Mouse (Mus musculus) embryonic facial prominence, embryonic 11.5 days (tissue): ENCODE measurements around the gene D630045J12Rik. TPM values are rescaled to one million over a fixed set of nuclear protein-coding genes. Genes with fewer than 3 reads are reported as not detected.

ENCODE experiments used
- ATAC-seq: fragments of 200-750 bp; cut with Nextera tagmentation; replicated peaks from 2 replicates; pipeline ENCODE4 v1.8.0; 2017; ENCODE audit warnings: low read depth; ENCODE audit not compliant: insufficient number of reproducible peaks, low FRiP score, low TSS enrichment
- DNase-seq: peaks from one replicate; pipeline ENCODE4 v3.0.0-alpha.2; 2015; ENCODE audit warnings: low spot score
- H3K27ac ChIP-seq: fragments of 300-500 bp; sonication (generic); replicated peaks from 2 replicates; pipeline ENCODE4 v1.5.1; 2014; ENCODE audit warnings: mild to moderate bottlenecking, low read depth, low read length, control low read depth
- H3K27me3 ChIP-seq: fragments of 300-500 bp; sonication (generic); 2 replicates; pipeline ENCODE4 v1.6.1; 2014; ENCODE audit warnings: mild to moderate bottlenecking, low read length, moderate library complexity, mixed read lengths; ENCODE audit not compliant: control insufficient read depth, insufficient read depth
- H3K36me3 ChIP-seq: fragments of 300-500 bp; sonication (generic); replicated peaks from 2 replicates; pipeline ENCODE4 v1.6.1; 2014; ENCODE audit warnings: low read depth, mild to moderate bottlenecking, low read length, moderate library complexity, mixed read lengths; ENCODE audit not compliant: control insufficient read depth, insufficient read depth
- H3K4me1 ChIP-seq: fragments of 300-500 bp; sonication (generic); 2 replicates; pipeline ENCODE4 v1.6.1; 2014; ENCODE audit warnings: low read length, mixed read lengths; ENCODE audit not compliant: control insufficient read depth, insufficient read depth
- H3K4me2 ChIP-seq: fragments of 300-500 bp; sonication (generic); 2 replicates; pipeline ENCODE4 v1.6.1; 2014; ENCODE audit warnings: low read depth, mild to moderate bottlenecking, control low read depth, low read length, moderate library complexity
- H3K4me3 ChIP-seq: fragments of 300-500 bp; sonication (generic); 2 replicates; pipeline ENCODE4 v1.5.1; 2014; ENCODE audit warnings: low read depth, low read length, control low read depth
- H3K9ac ChIP-seq: fragments of 300-500 bp; sonication (generic); replicated peaks from 2 replicates; pipeline ENCODE4 v1.6.1; 2014; ENCODE audit warnings: mild to moderate bottlenecking, control low read depth, low read length
- H3K9me3 ChIP-seq: fragments of 300-500 bp; sonication (generic); replicated peaks from 2 replicates; pipeline ENCODE4 v1.6.1; 2016; ENCODE audit warnings: mild to moderate bottlenecking, low read length, inconsistent platforms, mixed read lengths; ENCODE audit not compliant: control insufficient read depth
- WGBS: fragments of 180-500 bp; shearing (Covaris S2); extraction: QIAGEN DNeasy Blood & Tissue Kit; methylation state at CpG from one replicate; pipeline ENCODE4 v1.1.7; 2014; 5-methylcytosine and 5-hydroxymethylcytosine counted together
- polyA plus RNA-seq: library from polyadenylated mRNA; unstranded; fragments of >200 nt; fragmentation: Nextera tagmentation; extraction: Ambion mirVana; gene quantifications from 2 replicates; pipeline ENCODE4 v1.2.1, GENCODE M21; 2014

Gene D630045J12Rik
- polyA plus RNA-seq, 1 experiment from 2014 or later = 8.8 TPM

DNA sequence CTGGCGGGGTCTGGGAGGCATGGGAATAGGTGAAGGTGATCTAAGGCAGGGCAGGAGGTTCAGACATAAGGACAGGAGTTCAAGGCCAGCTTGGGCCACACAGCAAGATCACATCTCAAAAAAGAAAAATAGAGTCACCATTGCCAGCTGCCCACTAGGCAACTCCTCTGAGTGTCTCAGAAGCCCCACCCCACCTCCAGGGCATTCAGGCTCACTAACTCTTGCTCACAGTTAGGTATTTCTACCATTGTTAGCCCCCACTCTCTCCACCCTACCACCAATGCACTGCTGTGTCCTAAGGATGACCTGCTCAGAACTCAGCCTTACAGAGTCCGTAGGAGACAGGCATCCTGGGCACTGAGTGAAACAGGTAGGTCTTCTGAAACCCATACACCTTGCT is 46.2 kb downstream of the D630045J12Rik start:
- H3K9me3 ChIP-seq = 0 out of 2 replicates have a peak, but pooled peaks cover under 1% of the 10 kb centered on the region
- DNase-seq = no peak
- no peak overlapping the region for H3K4me3 ChIP-seq
- H3K4me1 ChIP-seq = peaks cover 7% of the 10 kb centered on the region
- ATAC-seq = no peak
- 0 out of 2 replicates have a peak overlapping the region, but pooled peaks have one; percentile 9 for H3K9ac ChIP-seq
- H3K36me3 ChIP-seq = no peaks in the 10 kb centered on the region
- WGBS = 48% methylated on average over 2 of the region's 2 CpGs
- H3K4me2 ChIP-seq = no peak overlapping the region
- peak overlapping the region; percentile 56; the same call in 1 of the 2 replicates for H3K27ac ChIP-seq
- H3K27me3 ChIP-seq = no peaks in the 10 kb centered on the region

DNA sequence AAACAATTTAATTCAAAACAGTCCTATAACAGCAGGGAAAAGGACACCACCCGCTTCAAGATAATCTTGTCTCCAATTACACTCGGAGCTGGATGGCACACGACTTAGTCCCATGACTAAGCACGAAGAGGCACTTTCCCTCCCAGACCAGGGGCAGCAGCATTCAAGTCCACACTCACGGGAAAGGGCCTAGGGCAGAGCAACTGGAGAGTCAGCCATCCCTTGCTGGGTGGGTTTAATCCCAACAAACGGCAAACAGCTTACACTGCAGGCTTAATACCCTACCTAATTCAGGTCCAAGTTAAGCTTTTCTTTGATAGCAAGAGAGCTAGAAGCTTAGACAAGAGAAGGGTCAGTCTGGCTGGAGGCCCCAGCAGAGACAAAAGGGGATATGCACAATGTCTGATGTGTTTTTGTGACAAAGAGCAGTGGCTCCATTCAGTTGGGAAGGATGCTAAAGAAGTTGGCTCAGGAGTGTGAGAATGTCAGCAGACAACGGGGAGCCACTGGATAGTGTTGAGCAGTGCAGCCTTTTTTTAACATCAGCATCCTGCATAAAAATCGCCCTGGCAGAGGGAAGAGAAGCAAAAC is 46.8 kb downstream of the D630045J12Rik start:
- ATAC-seq = no peak; the same call in 1 of the 2 replicates
- Histone ChIP-seq H3K4me1 (peaks cover 7% of the 10 kb centered on the region), H3K4me2 (no peak overlapping the region), H3K36me3 (no peaks in the 10 kb centered on the region), H3K4me3 (no peak overlapping the region), H3K27me3 (no peaks in the 10 kb centered on the region), H3K27ac (0 out of 2 replicates have a peak overlapping the region, but pooled peaks have one; percentile 56), H3K9me3 (no peaks in the 10 kb centered on the region), H3K9ac (0 out of 2 replicates have a peak overlapping the region, but pooled peaks have one; percentile 9)
- peak; percentile 72 for DNase-seq
- WGBS = 3% methylated on average over 8 of the region's 8 CpGs

DNA sequence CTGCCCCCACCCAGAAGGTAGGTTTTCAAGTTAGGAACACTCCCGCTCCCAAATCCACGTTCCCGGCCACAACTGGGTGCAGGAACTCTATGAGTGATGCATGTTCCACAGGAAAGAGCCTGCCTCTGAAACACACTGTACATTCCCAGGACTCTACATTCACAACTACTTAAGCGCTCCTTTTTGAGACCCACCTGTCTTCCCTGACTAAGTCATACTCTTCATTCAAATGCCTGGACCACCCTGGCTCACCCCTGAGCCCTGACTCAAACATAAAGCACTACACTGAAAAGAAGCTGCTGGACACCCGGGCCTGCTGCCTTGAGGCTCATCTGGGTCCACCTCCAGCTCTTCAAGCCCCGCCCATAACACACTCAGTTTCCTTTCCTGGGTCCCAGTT is 48.4 kb downstream of the D630045J12Rik start:
- no peak overlapping the region for H3K27ac ChIP-seq
- ATAC-seq (no peak), DNase-seq (no peak)
- peaks cover 7% of the 10 kb centered on the region for H3K4me1 ChIP-seq
- no peaks in the 10 kb centered on the region for H3K36me3 ChIP-seq
- no peaks in the 10 kb centered on the region for H3K27me3 ChIP-seq
- H3K4me3 ChIP-seq = no peak overlapping the region
- WGBS = 82% methylated on average over 6 of the region's 6 CpGs
- H3K9me3 ChIP-seq = no peaks in the 10 kb centered on the region
- no peak overlapping the region for H3K4me2 ChIP-seq
- no peak overlapping the region for H3K9ac ChIP-seq

DNA sequence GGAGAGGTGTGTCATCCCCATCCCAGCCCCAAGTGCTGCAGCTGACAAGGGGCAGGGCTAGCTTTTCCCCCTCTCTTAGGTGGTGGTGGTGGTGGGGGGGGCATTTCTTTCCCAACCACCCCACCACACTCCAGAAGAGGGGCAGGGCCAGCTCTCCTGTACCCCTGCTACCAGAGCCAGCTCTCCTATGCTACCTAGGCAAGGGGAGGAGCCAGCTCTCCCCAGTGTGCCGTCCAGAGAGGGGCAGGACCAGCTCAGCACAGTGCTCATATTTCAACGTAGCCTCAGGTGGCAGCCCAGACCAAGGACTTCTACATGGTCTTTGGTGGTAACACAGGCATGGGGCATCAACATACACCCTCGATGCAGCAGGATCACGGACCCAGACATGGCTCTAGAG is 50.0 kb downstream of the D630045J12Rik start:
- 56% methylated on average over 4 of the region's 4 CpGs for WGBS
- no peak overlapping the region for H3K4me3 ChIP-seq
- no peaks in the 10 kb centered on the region for H3K27me3 ChIP-seq
- peaks cover 7% of the 10 kb centered on the region for H3K4me1 ChIP-seq
- DNase-seq (no peak), ATAC-seq (peak; percentile 67)
- H3K4me2 ChIP-seq = no peak overlapping the region
- H3K9me3 ChIP-seq = no peaks in the 10 kb centered on the region
- no peak overlapping the region for H3K9ac ChIP-seq
- H3K27ac ChIP-seq = no peak overlapping the region
- no peaks in the 10 kb centered on the region for H3K36me3 ChIP-seq

DNA sequence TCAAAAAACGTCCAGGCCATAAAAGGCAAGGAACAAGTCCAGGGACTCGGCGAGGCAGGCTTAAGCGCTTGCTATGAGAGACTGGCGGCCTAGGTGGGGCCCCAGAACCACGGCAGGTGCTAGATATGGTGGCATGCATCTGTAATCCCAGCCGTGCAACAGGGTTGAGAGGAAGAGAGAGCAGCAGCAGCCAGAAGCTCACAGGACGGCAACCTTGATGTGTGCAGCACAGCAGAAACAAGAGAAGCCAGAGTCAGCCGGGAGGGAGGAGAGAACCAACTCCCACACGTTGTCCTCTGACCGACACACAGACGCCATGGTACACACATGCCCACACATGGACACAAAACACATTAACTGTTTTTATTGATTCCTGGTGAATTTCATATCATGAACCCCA is 51.0 kb downstream of the D630045J12Rik start:
- H3K4me1 ChIP-seq = peaks cover 7% of the 10 kb centered on the region
- no peaks in the 10 kb centered on the region for H3K36me3 ChIP-seq
- H3K4me3 ChIP-seq = no peak overlapping the region
- 83% methylated on average over 12 of the region's 12 CpGs for WGBS
- ATAC-seq (no peak), DNase-seq (no peak)
- H3K9ac ChIP-seq = no peak overlapping the region
- no peaks in the 10 kb centered on the region for H3K27me3 ChIP-seq
- no peaks in the 10 kb centered on the region for H3K9me3 ChIP-seq
- no peak overlapping the region for H3K27ac ChIP-seq
- no peak overlapping the region for H3K4me2 ChIP-seq

DNA sequence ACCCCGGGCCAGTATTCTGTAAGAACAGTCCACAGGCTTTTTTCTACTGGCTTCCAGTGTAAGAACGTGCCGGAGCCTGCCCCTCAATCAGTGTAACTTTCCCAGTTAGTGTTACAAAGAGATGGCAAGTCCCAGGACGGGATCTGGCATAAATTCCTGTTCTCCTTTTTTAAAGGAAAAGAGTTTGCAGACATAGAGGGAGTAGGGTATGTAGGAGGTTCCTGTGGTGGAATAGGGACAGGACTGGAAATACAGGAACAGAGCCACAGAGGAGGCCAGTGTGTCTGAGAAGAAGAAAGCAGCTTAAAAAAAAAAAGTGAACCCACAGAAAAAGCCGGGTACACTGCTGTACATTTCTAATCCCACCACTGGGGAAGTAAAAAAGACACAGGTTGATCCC is 52.3 kb downstream of the D630045J12Rik start:
- Histone ChIP-seq H3K27me3 (no peaks in the 10 kb centered on the region), H3K4me3 (no peak overlapping the region), H3K9ac (no peak overlapping the region), H3K4me1 (peaks cover 2% of the 10 kb centered on the region; the same call in 1 of the 2 replicates), H3K9me3 (no peaks in the 10 kb centered on the region), H3K4me2 (no peak overlapping the region), H3K27ac (no peak overlapping the region), H3K36me3 (no peaks in the 10 kb centered on the region)
- ATAC-seq = no peak
- 68% methylated on average over 5 of the region's 5 CpGs for WGBS
- no peak for DNase-seq

DNA sequence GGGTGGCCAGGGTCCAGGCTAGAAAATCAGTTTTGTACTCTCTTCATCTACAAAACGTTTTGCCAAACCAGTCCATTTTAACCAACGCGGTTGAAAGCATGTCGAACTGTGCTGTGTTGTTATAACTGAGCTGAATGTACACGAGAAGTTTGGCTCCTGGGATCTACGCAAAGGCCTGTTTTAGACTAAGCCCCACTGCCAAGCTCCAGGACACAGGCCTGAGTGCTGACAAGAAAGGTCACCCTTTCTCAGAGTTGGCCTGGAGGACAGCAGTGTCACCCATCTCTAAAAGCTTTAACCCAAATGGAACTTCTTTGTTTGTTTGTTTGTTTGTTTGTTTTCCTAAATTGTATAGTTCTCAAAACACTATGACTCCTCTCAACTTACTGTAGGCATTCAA is 54.2 kb downstream of the D630045J12Rik start:
- Histone ChIP-seq H3K4me1 (peaks cover 2% of the 10 kb centered on the region; the same call in 1 of the 2 replicates), H3K27ac (no peak overlapping the region), H3K4me3 (no peak overlapping the region), H3K4me2 (no peak overlapping the region), H3K9ac (no peak overlapping the region), H3K9me3 (no peaks in the 10 kb centered on the region), H3K36me3 (no peaks in the 10 kb centered on the region; the same call in 1 of the 2 replicates), H3K27me3 (no peaks in the 10 kb centered on the region)
- no peak for ATAC-seq
- DNase-seq = no peak
- 92% methylated on average over 6 of the region's 6 CpGs for WGBS

DNA sequence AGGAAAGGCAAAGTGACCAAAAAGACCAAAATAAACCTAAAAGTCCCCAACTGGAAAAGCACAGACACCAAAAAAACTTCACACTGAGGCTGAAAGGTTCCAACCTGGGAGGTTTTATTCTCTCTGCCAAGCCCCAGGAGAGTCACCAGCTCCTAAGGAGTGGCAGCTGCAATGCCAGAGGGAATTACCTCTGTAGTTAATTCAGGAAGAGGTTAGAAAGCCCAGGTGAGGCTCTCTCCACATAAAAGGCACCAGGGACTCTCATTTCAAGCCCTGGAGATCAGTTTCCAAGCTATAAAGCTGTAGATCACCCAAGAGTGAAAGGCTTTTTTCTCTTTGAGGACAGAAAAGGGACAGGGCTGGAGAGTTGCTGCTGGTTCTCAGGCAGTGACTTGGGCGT is 55.1 kb downstream of the D630045J12Rik start:
- H3K4me2 ChIP-seq = no peak overlapping the region
- H3K4me3 ChIP-seq = no peak overlapping the region
- no peak overlapping the region for H3K9ac ChIP-seq
- no peak for DNase-seq
- ATAC-seq = no peak
- no peaks in the 10 kb centered on the region; the same call in 1 of the 2 replicates for H3K36me3 ChIP-seq
- no peaks in the 10 kb centered on the region for H3K27me3 ChIP-seq
- no peak overlapping the region for H3K27ac ChIP-seq
- H3K4me1 ChIP-seq = no peaks in the 10 kb centered on the region; the same call in 1 of the 2 replicates
- H3K9me3 ChIP-seq = no peaks in the 10 kb centered on the region
- WGBS = 71% methylated on average over 1 of the region's 1 CpGs
